Mouse (Mus musculus) midbrain, embryonic 13.5 days (tissue): ENCODE measurements around the gene Calr4. TPM values are rescaled to one million over a fixed set of nuclear protein-coding genes. Genes with fewer than 3 reads are reported as not detected.

Experiments
- ATAC-seq: fragments of 200-750 bp; cut with Nextera tagmentation; 2 replicates; pipeline ENCODE4 v1.8.0; 2017; ENCODE audit warnings: mild to moderate bottlenecking, moderate TSS enrichment, moderate library complexity
- H3K27ac ChIP-seq: fragments of 300-500 bp; sonication (generic); 2 replicates; pipeline ENCODE4 v1.5.1; 2015; ENCODE audit warnings: inconsistent platforms, mild to moderate bottlenecking, moderate library complexity
- H3K27me3 ChIP-seq: fragments of 300-500 bp; sonication (generic); 2 replicates; pipeline ENCODE4 v1.6.1; 2015; ENCODE audit warnings: mild to moderate bottlenecking, inconsistent platforms
- H3K36me3 ChIP-seq: fragments of 300-500 bp; sonication (generic); 2 replicates; pipeline ENCODE4 v1.6.1; 2015; ENCODE audit warnings: mild to moderate bottlenecking, inconsistent platforms
- H3K4me1 ChIP-seq: fragments of 300-500 bp; sonication (generic); replicated peaks from 2 replicates; pipeline ENCODE4 v1.6.1; 2015; ENCODE audit warnings: inconsistent platforms
- H3K4me2 ChIP-seq: fragments of 300-500 bp; sonication (generic); replicated peaks from 2 replicates; pipeline ENCODE4 v1.6.1; 2015; ENCODE audit warnings: moderate library complexity, mild to moderate bottlenecking, inconsistent platforms
- H3K4me3 ChIP-seq: fragments of 300-500 bp; sonication (generic); replicated peaks from 2 replicates; pipeline ENCODE4 v1.5.1; 2015; ENCODE audit warnings: mild to moderate bottlenecking, inconsistent platforms
- H3K9ac ChIP-seq: fragments of 300-500 bp; sonication (generic); replicated peaks from 2 replicates; pipeline ENCODE4 v1.6.1; 2015; ENCODE audit warnings: mild to moderate bottlenecking, inconsistent platforms
- H3K9me3 ChIP-seq: fragments of 300-500 bp; sonication (generic); 2 replicates; pipeline ENCODE4 v1.6.1; 2016; ENCODE audit warnings: mild to moderate bottlenecking, inconsistent platforms
- WGBS: fragments of 180-500 bp; shearing (Covaris S2); methylation state at CpG from one replicate; pipeline ENCODE4 v1.1.7; 2015; 5-methylcytosine and 5-hydroxymethylcytosine counted together
- polyA plus RNA-seq: library from polyadenylated mRNA; unstranded; fragments of >200 nt; fragmentation: Nextera tagmentation; extraction: Ambion mirVana; gene quantifications from 2 replicates; pipeline ENCODE4 v1.2.1, GENCODE M21; 2015

Calr4 gene
- polyA plus RNA-seq, 1 experiment from 2014 or later: 0.69 TPM

DNA sequence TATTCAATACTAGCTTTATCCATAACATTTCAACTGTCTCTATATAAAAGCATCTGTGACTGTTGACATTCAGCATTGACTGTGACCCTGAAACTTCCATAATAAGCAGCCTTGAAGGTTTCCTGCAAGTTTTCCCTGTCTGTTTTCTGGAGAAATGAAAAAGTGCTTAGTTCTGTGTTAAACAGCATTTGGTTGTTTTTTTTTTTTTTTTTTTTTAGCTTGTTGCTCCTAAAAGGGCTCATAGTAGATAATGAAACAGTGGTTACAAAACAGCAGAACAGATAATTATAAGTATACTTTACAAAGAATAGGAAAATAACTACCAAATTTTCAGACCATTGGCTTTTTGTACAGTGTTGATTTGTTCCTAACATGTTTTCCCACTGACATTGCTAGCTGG, 60.3 kb downstream of the Calr4 start:
- no peak for ATAC-seq
- Histone ChIP-seq H3K27ac (no peak overlapping the region), H3K9ac (no peak overlapping the region), H3K9me3 (no peaks in the 10 kb centered on the region), H3K27me3 (no peaks in the 10 kb centered on the region), H3K36me3 (no peaks in the 10 kb centered on the region), H3K4me3 (no peak overlapping the region), H3K4me2 (no peak overlapping the region), H3K4me1 (no peaks in the 10 kb centered on the region)

GRCm38 (mm10) chr4:109296510-109296909, 62.2 kb downstream of the Calr4 start:
- H3K9me3 ChIP-seq: no peaks in the 10 kb centered on the region
- no peaks in the 10 kb centered on the region for H3K36me3 ChIP-seq
- H3K4me2 ChIP-seq: no peak overlapping the region
- no peak for ATAC-seq
- 85% methylated on average over 2 of the region's 2 CpGs for WGBS
- H3K27ac ChIP-seq: no peak overlapping the region
- no peak overlapping the region for H3K4me3 ChIP-seq
- no peaks in the 10 kb centered on the region for H3K4me1 ChIP-seq
- H3K27me3 ChIP-seq: no peaks in the 10 kb centered on the region
- H3K9ac ChIP-seq: no peak overlapping the region

- no peak for ATAC-seq
- H3K9me3 ChIP-seq: no peaks in the 10 kb centered on the region
- H3K27me3 ChIP-seq: no peaks in the 10 kb centered on the region
These were observed 64.9 kb downstream of the Calr4 start for GRCm38 (mm10) chr4:109299136-109299535.

More at GRCm38 (mm10) chr4:109299136-109299535, 64.9 kb downstream of the Calr4 start:
- Histone ChIP-seq H3K4me3 (no peak overlapping the region), H3K36me3 (no peaks in the 10 kb centered on the region), H3K4me2 (no peak overlapping the region), H3K4me1 (no peaks in the 10 kb centered on the region), H3K27ac (no peak overlapping the region), H3K9ac (no peak overlapping the region)

Other genes with a start within 250 kb of the Calr4 start
- 85.2 and 89.7 TPM in 2 replicates for gene Nrd1, start 233.8 kb upstream of the Calr4 start, polyA plus RNA-seq
- 80.0 and 83.8 TPM in 2 replicates for gene Osbpl9, start 32.2 kb upstream of the Calr4 start, polyA plus RNA-seq
- gene Eps15, start 45.8 kb downstream of the Calr4 start, polyA plus RNA-seq: 53.8 and 59.3 TPM in 2 replicates
- 0.90 and 1.1 TPM in 2 replicates for gene Ttc39a, start 172.1 kb downstream of the Calr4 start, polyA plus RNA-seq